Mouse (Mus musculus): ENCODE measurements around the gene Hs6st3.
A peak's percentile ranks its signal among the peaks of the same experiment; 100 is the strongest.

Hs6st3 gene

GRCm38 (mm10) chr14:119797172-119797850, 659.2 kb downstream of the Hs6st3 start:
- no peak for DNase-seq (ENCODE audit: inconsistent ontology term)

- no peak for DNase-seq (ENCODE audit: inconsistent ontology term)
These were observed 660.4 kb downstream of the Hs6st3 start for GRCm38 (mm10) chr14:119798561-119798960.

GRCm38 (mm10) chr14:119800856-119801255, 662.7 kb downstream of the Hs6st3 start:
- no peak for DNase-seq (ENCODE audit: inconsistent ontology term)

GRCm38 (mm10) chr14:119813898-119814297, 675.8 kb downstream of the Hs6st3 start:
- DNase-seq (ENCODE audit: inconsistent ontology term), result no peak

- no peak for DNase-seq (ENCODE audit: inconsistent ontology term)
These were observed 677.5 kb downstream of the Hs6st3 start for GRCm38 (mm10) chr14:119815616-119816015.

GRCm38 (mm10) chr14:119820562-119820961, 682.4 kb downstream of the Hs6st3 start:
- no peak for DNase-seq (ENCODE audit: inconsistent ontology term)

- DNase-seq (ENCODE audit: inconsistent ontology term), result no peak
These were observed 693.2 kb downstream of the Hs6st3 start for GRCm38 (mm10) chr14:119831165-119832011.

- DNase-seq (ENCODE audit: inconsistent ontology term), result no peak
These were observed 693.8 kb downstream of the Hs6st3 start for GRCm38 (mm10) chr14:119832012-119832325.

- no peak for DNase-seq (ENCODE audit: inconsistent ontology term)
These were observed 694.8 kb downstream of the Hs6st3 start for GRCm38 (mm10) chr14:119832940-119833339.

- no peak for DNase-seq (ENCODE audit: inconsistent ontology term)
These were observed 696.0 kb downstream of the Hs6st3 start for GRCm38 (mm10) chr14:119834008-119834700.

- DNase-seq (ENCODE audit: inconsistent ontology term), result no peak
These were observed 697.9 kb downstream of the Hs6st3 start for GRCm38 (mm10) chr14:119836051-119836450.

GRCm38 (mm10) chr14:119847540-119847939, 709.4 kb downstream of the Hs6st3 start:
- no peak for DNase-seq (ENCODE audit: inconsistent ontology term)

- DNase-seq (ENCODE audit: inconsistent ontology term), result no peak
These were observed 710.7 kb downstream of the Hs6st3 start for GRCm38 (mm10) chr14:119848759-119849298.

GRCm38 (mm10) chr14:119849338-119849737, 711.2 kb downstream of the Hs6st3 start:
- no peak for DNase-seq (ENCODE audit: inconsistent ontology term)

- DNase-seq (ENCODE audit: inconsistent ontology term), result peak; percentile 34
These were observed 714.0 kb downstream of the Hs6st3 start for GRCm38 (mm10) chr14:119852139-119852538.

- DNase-seq (ENCODE audit: inconsistent ontology term), result no peak
These were observed 719.5 kb downstream of the Hs6st3 start for GRCm38 (mm10) chr14:119857338-119858291.

GRCm38 (mm10) chr14:119873617-119874016, 735.5 kb downstream of the Hs6st3 start:
- DNase-seq (ENCODE audit: inconsistent ontology term), result no peak

- DNase-seq (ENCODE audit: inconsistent ontology term), result no peak
These were observed 754.8 kb downstream of the Hs6st3 start for GRCm38 (mm10) chr14:119892922-119893321.

- DNase-seq (ENCODE audit: inconsistent ontology term), result no peak
These were observed 757.0 kb downstream of the Hs6st3 start for GRCm38 (mm10) chr14:119895097-119895496.

GRCm38 (mm10) chr14:119895765-119896465, 757.8 kb downstream of the Hs6st3 start:
- peak; percentile 50 for DNase-seq (ENCODE audit: inconsistent ontology term)

All from Muller cell, postnatal 12 days (primary cell).